Mouse (Mus musculus) ES-E14 (cell line): ENCODE measurements at regions not wholly inside any gene's neighbourhood (a gene's known extent, or its start where the extent isn't known, plus 50 kb on each side); places are given as distances from the start of the nearest gene placed in this dataset.

Experiments used
- MAFK ChIP-seq: IDR thresholded peaks from 2 replicates; pipeline ENCODE4 v1.6.1; 2014; ENCODE audit warnings: mild to moderate bottlenecking, low read depth, low read length, inconsistent platforms; ENCODE audit not compliant: insufficient read depth
- ZC3H11A ChIP-seq: IDR thresholded peaks from 2 replicates; pipeline ENCODE4 v1.6.1; 2012; ENCODE audit warnings: low read depth, mild to moderate bottlenecking, inconsistent platforms, low read length, borderline replicate concordance
- ZNF384 ChIP-seq: IDR thresholded peaks from 2 replicates; pipeline ENCODE4 v1.6.1; 2012; ENCODE audit warnings: low read depth, low read length, inconsistent platforms

- TF ChIP-seq MAFK (no peak), ZNF384 (no peak), ZC3H11A (no peak)
These were observed 616.2 kb upstream of the Cited2 start for GRCm38 (mm10) chr10:17106831-17107230.
